Mouse (Mus musculus) left cerebral cortex, adult 11 months (tissue): ENCODE measurements around the gene Tle3.
A peak's percentile ranks its signal among the peaks of the same experiment; 100 is the strongest.

Source experiments
- DNase-seq: peaks from one replicate; pipeline ENCODE4 v3.0.0; 2022; ENCODE audit warnings: low spot score

Tle3 gene

GRCm38 (mm10) chr9:61397130-61397529 is 25.0 kb downstream of the Tle3 start:
- DNase-seq = no peak

GRCm38 (mm10) chr9:61398160-61398559 is 26.0 kb downstream of the Tle3 start:
- no peak for DNase-seq

GRCm38 (mm10) chr9:61400132-61400531 is 28.0 kb downstream of the Tle3 start:
- DNase-seq = no peak

- DNase-seq = no peak
These were observed 29.5 kb downstream of the Tle3 start for GRCm38 (mm10) chr9:61401664-61402063.

- no peak for DNase-seq
These were observed 30.1 kb downstream of the Tle3 start for GRCm38 (mm10) chr9:61402268-61402667.

- no peak for DNase-seq
These were observed 30.6 kb downstream of the Tle3 start for GRCm38 (mm10) chr9:61402716-61403115.

GRCm38 (mm10) chr9:61403866-61404614 is 31.9 kb downstream of the Tle3 start:
- DNase-seq = no peak

- no peak for DNase-seq
These were observed 32.4 kb downstream of the Tle3 start for GRCm38 (mm10) chr9:61404615-61404980.

GRCm38 (mm10) chr9:61404998-61405621 is 32.9 kb downstream of the Tle3 start:
- peak; percentile 75 for DNase-seq

GRCm38 (mm10) chr9:61406343-61406742 is 34.2 kb downstream of the Tle3 start:
- no peak for DNase-seq

GRCm38 (mm10) chr9:61409046-61409445 is 36.9 kb downstream of the Tle3 start:
- no peak for DNase-seq

- no peak for DNase-seq
These were observed 41.7 kb downstream of the Tle3 start for GRCm38 (mm10) chr9:61413665-61414456.

GRCm38 (mm10) chr9:61416571-61416970 is 44.4 kb downstream of the Tle3 start:
- DNase-seq = no peak

- DNase-seq = no peak
These were observed 49.5 kb downstream of the Tle3 start for GRCm38 (mm10) chr9:61421626-61422025.

GRCm38 (mm10) chr9:61424245-61424644 is 52.1 kb downstream of the Tle3 start:
- no peak for DNase-seq

GRCm38 (mm10) chr9:61426493-61426892 is 54.3 kb downstream of the Tle3 start:
- DNase-seq = no peak

GRCm38 (mm10) chr9:61427051-61427450 is 54.9 kb downstream of the Tle3 start:
- DNase-seq = no peak

- DNase-seq = no peak
These were observed 55.7 kb downstream of the Tle3 start for GRCm38 (mm10) chr9:61427901-61428300.

- no peak for DNase-seq
These were observed 59.7 kb downstream of the Tle3 start for GRCm38 (mm10) chr9:61431830-61432229.

GRCm38 (mm10) chr9:61433206-61433605 is 61.0 kb downstream of the Tle3 start:
- no peak for DNase-seq

- peak; percentile 51 for DNase-seq
These were observed 61.9 kb downstream of the Tle3 start for GRCm38 (mm10) chr9:61434062-61434461.

- peak; percentile 38 for DNase-seq
These were observed 63.2 kb downstream of the Tle3 start for GRCm38 (mm10) chr9:61435191-61435989.
